Mouse (Mus musculus) thymus, postnatal 36 days (tissue): ENCODE measurements around the gene Sltm.
"Not testable (repeated sequence)": the region's sequence is repeated elsewhere in the genome, so short reads cannot be mapped to it uniquely, and the experiment has no call there.

ENCODE experiments used
- DNase-seq, 2 experiments: peaks; one replicate each; pipeline ENCODE4 v3.0.0; 2022; ENCODE audit warnings: mixed read lengths in 2 of 2

The Sltm gene

DNA sequence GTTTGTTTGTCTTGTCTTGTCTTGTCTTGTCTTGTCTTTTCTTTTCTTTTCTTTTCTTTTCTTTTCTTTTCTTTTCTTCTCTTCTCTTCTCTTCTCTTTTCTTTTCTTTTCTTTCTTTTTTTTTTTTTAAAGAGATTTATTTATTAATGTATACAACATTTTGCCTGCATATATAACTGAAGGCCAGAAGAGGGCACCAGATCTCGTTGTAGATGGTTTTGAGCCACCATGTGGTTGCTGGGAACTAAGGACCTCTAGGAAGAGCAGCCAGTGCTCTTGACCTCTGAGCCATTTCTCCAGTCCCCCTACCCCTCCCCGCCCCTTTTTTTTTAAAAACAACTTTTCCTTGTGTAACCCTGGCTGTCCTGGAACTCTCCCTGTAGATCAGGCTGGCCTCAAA lies 9.7 kb downstream of the Sltm start:
- DNase-seq, result not testable (repeated sequence)

DNA sequence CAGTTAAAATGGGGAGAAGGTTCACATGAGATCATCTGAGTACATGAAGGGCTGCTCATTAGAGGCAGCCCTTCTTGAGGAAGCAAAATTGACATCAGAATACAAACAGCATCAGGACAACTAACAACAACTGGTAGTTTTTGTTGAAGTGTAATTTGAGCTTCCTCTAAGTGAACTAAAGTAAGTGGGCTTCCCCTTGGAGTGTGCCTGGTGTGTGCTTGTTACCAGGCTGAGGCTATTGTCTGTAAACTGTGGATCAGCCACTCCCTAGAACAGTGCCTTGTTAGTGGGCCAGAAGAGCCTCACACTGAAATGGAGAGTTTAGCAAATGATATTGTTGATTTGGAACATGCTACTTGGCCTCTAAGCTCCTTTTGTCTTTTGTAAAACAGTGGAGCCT lies 12.9 kb downstream of the Sltm start:
- DNase-seq, result no peak

GRCm38 (mm10) chr9:70556796-70557195 lies 14.2 kb downstream of the Sltm start:
- no peak for DNase-seq

DNA sequence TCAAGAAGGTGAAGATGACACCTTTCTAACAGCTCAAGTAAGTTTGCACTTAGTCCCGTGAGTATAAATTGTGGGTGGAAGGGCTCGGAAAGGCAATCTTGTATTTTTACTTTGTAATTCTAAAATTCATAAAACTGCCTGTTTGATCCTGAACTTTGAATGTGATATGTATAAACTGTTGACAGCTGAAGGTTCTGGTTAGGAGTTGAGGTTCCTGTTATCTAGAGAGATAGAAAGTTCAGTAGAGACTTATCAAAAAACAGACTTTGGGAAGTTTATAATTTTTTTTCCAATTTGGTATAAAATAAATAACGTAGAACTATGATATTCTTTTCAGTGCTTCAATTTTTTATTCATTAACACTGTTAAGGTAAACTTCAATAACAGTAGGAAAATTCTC lies 20.3 kb downstream of the Sltm start:
- no peak for DNase-seq

DNA sequence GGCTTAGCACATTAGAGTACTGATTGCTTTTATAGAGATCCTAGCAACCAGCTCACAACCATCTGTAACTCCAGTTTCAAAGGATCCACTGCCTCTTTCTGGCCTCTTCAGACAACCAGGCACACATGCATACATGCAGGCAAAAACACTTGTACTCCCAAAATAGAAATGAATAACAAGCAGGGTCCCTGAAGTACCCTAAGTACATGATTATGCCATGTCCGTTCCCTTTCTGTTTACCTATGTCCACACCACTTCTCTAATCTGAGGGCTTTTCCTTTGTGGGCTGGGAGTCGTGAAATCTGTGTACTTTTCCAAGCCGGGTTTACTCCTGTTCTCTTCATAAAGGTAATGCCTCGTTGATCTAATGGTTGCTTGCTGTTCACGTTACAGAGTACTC lies 25.1 kb downstream of the Sltm start:
- DNase-seq, result no peak

- DNase-seq, result no peak
These were observed 27.8 kb downstream of the Sltm start for GRCm38 (mm10) chr9:70570351-70570750.

- DNase-seq, result no peak
These were observed 35.6 kb downstream of the Sltm start for GRCm38 (mm10) chr9:70578123-70578522.

GRCm38 (mm10) chr9:70580956-70581355 lies 38.4 kb downstream of the Sltm start:
- no peak for DNase-seq

GRCm38 (mm10) chr9:70584641-70585040 lies 42.1 kb downstream of the Sltm start:
- DNase-seq, result peak; percentile 33 to 35

GRCm38 (mm10) chr9:70585172-70585571 lies 42.6 kb downstream of the Sltm start:
- no peak for DNase-seq

DNA sequence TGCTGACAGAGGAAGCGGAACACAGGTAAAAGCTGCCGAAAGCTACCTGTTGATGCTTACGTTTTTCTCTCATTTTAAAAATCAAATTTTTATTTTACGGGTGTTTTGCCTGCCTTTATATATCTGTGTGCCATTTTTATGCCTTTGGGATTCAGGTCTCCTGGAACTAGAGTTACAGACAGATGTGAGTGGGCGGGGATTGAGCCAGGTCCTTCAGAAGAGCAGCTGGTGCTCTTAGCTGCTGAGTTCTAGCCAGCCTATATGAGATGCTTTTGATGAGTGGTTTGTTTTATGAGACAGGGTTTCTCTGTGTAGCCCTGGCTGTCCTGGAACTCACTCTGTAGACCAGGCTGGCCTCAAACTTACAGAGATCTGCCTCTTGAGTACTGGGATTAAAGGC lies 44.6 kb downstream of the Sltm start:
- DNase-seq, result no peak

GRCm38 (mm10) chr9:70590775-70591174 lies 48.2 kb downstream of the Sltm start:
- no peak for DNase-seq

DNA sequence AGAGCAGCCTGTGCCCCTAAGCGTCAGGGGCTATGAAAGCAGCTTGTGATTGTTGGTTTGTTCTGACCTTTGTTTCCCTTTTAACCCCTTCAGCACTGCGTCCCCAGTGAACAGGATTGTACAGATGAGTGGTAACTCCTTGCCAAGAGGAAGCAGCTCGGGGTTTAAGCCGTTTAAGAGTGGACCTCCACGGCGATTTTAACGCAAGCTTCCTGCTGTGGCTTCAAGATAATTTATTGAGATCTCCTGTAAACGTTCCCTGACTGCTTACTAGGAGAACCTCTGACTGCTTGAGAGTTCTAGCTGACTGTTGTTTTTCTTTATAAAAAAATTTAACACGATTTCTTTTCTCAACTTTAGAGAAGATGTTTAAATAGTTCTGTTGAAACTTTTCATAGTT lies 48.9 kb downstream of the Sltm start:
- DNase-seq, result no peak

GRCm38 (mm10) chr9:70598271-70598670 lies 55.7 kb downstream of the Sltm start:
- DNase-seq, result no peak

GRCm38 (mm10) chr9:70602186-70602845 lies 59.8 kb downstream of the Sltm start:
- DNase-seq, result no peak

- DNase-seq, result no peak
These were observed 68.6 kb downstream of the Sltm start for GRCm38 (mm10) chr9:70611026-70611673.

- DNase-seq, result no peak
These were observed 87.2 kb downstream of the Sltm start for GRCm38 (mm10) chr9:70629711-70630110.

GRCm38 (mm10) chr9:70631665-70632064 lies 89.1 kb downstream of the Sltm start:
- no peak for DNase-seq

DNA sequence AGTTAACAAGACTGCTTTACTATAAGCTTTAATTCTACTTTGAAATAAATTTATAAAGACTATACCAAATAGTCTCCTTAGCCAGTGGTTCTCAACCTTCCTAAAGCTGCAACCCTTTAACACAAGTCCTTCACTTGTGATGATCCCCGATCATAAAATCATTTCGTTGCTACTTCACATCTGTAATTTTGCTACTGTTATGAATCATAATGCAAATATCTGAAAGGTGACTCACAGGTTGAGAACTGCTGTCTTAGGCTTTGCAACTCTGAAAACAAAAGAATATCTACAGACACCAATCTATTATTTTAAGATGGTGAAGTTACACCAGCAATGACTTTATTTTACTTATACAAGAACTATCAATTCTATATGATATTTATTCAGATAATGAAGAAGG lies 94.2 kb downstream of the Sltm start:
- no peak for DNase-seq
